Mouse (Mus musculus) spleen, adult 2 months (tissue): Measurements from ENCODE around the gene Kcnn3. TPM values are rescaled to one million over a fixed set of nuclear protein-coding genes. Genes with fewer than 3 reads are reported as not detected.

ENCODE experiments used
- DNase-seq, 2 experiments: peaks; one replicate each; pipeline versions ENCODE4 v3.0.0 to v3.0.0-alpha.2; 2012 to 2021; ENCODE audit warnings: low spot score in 2 of 2, low read depth in 1 of 2
- H3K27ac ChIP-seq: fragments of 200-500 bp; 2 replicates; pipeline ENCODE4 v1.5.1; 2012; ENCODE audit warnings: low read length, inconsistent platforms; ENCODE audit not compliant: insufficient read depth
- H3K27me3 ChIP-seq: fragments of 200-500 bp; 2 replicates; pipeline ENCODE4 v1.6.1; 2012; ENCODE audit warnings: mild to moderate bottlenecking, moderate library complexity, low read length, inconsistent platforms; ENCODE audit not compliant: control insufficient read depth, insufficient read depth
- H3K36me3 ChIP-seq: fragments of 200-500 bp; 2 replicates; pipeline ENCODE4 v1.6.1; 2012; ENCODE audit warnings: mild to moderate bottlenecking, low read length, inconsistent platforms; ENCODE audit not compliant: control insufficient read depth, insufficient read depth
- H3K4me1 ChIP-seq: fragments of 200-500 bp; 2 replicates; pipeline ENCODE4 v1.6.1; 2011; ENCODE audit warnings: inconsistent platforms; ENCODE audit not compliant: control insufficient read depth, insufficient read depth, insufficient read length
- H3K4me3 ChIP-seq: fragments of 200-500 bp; 2 replicates; pipeline ENCODE4 v1.5.1; 2011; ENCODE audit warnings: mild to moderate bottlenecking, inconsistent platforms; ENCODE audit not compliant: insufficient read depth, insufficient read length; ENCODE audit errors: extremely low read depth
- CTCF ChIP-seq: fragments of 200-500 bp; IDR thresholded peaks from 2 replicates; pipeline ENCODE4 v1.5.1; 2011; ENCODE audit warnings: mild to moderate bottlenecking, inconsistent platforms; ENCODE audit not compliant: insufficient read depth, insufficient read length, insufficient replicate concordance; ENCODE audit errors: extremely low read depth
- POLR2A ChIP-seq: fragments of 200-500 bp; IDR thresholded peaks from 2 replicates; pipeline ENCODE4 v1.6.1; 2011; ENCODE audit warnings: low read depth, low read length, inconsistent platforms
- WGBS: fragments of 180-500 bp; shearing (Covaris S2); methylation state at CpG from one replicate; pipeline ENCODE4 v1.1.7; 2018; 5-methylcytosine and 5-hydroxymethylcytosine counted together
- polyA plus RNA-seq: library from polyadenylated mRNA; depleted of rRNA; stranded (reverse); fragments of >200 nt; gene quantifications from 2 replicates; pipeline ENCODE4 v1.2.3, GENCODE M21; 2012

The Kcnn3 gene
- polyA plus RNA-seq, 1 experiment, result 0.33 TPM

DNA sequence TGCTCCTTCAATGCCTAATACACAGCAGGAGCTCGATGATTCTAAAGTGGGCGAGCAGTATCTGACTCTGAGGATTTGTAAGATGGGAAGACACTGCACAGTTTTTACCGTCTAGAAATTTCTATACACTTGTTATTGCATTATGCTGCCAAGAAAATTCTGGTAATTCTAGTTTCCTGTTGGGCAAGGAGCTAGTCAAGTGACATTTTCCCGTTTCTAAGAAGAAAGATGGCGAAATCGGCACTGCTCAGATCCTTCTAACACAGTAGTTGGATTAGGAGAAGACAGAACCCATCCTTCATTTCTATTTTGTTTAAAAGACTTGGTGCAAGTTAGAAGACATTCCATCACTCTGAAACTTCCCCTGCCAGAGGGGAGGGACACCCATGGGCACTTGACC is 56.4 kb downstream of the Kcnn3 start:
- WGBS, result 85% methylated on average over 6 of the region's 6 CpGs
- Histone ChIP-seq H3K4me1 (no peaks in the 10 kb centered on the region), H3K36me3 (no peaks in the 10 kb centered on the region), H3K4me3 (no peak overlapping the region), H3K27me3 (no peaks in the 10 kb centered on the region), H3K27ac (no peak overlapping the region)
- TF ChIP-seq POLR2A (no peak), CTCF (no peak)
- no peak for DNase-seq

DNA sequence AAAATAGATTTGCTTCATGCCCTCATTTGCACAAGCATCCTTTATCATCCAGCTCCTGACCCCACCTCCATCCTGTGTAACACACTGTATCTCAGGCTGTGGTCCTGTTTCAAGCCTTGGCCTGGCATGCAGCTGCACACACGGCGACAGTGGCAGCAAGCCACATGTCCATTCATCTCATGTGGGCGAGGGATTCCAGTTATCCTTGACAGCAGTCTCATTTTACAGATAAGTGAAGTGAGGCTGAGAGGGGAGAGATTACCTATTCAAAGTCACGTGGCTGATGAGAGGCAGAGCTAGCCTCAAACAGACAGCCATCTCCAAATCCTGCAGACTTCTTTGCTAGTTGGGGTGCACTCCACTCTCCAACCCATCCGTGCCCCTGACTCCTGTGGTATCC is 57.2 kb downstream of the Kcnn3 start:
- Histone ChIP-seq H3K27me3 (no peaks in the 10 kb centered on the region), H3K27ac (no peak overlapping the region), H3K36me3 (no peaks in the 10 kb centered on the region), H3K4me3 (no peak overlapping the region), H3K4me1 (no peaks in the 10 kb centered on the region)
- 80% methylated on average over 5 of the region's 5 CpGs for WGBS
- no peak for TF ChIP-seq CTCF
- TF ChIP-seq POLR2A, result no peak
- no peak for DNase-seq

DNA sequence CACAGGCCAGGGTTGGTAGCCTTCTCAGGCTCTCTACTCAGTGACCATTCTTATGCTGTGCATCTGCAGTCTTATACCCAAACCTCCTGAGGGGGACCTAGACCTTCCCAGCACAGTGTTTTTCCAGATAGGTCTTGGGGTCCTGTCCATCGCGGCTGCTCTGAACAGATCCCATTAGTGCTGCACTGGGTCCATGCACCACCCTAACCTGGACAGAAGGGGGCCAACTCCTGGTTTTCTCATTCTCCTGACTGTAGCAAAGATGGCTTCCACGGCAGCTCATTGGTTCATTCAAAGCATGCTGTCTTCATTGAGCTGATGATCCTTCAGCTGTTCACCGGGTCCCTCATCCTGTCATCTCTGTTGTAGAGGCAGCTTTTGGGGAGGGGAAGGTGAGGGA is 58.1 kb downstream of the Kcnn3 start:
- Histone ChIP-seq H3K27ac (no peak overlapping the region), H3K27me3 (no peaks in the 10 kb centered on the region), H3K4me3 (no peak overlapping the region), H3K36me3 (no peaks in the 10 kb centered on the region), H3K4me1 (no peaks in the 10 kb centered on the region)
- no peak for TF ChIP-seq POLR2A
- TF ChIP-seq CTCF, result no peak
- no peak for DNase-seq
- WGBS, result 65% methylated on average over 4 of the region's 4 CpGs

DNA sequence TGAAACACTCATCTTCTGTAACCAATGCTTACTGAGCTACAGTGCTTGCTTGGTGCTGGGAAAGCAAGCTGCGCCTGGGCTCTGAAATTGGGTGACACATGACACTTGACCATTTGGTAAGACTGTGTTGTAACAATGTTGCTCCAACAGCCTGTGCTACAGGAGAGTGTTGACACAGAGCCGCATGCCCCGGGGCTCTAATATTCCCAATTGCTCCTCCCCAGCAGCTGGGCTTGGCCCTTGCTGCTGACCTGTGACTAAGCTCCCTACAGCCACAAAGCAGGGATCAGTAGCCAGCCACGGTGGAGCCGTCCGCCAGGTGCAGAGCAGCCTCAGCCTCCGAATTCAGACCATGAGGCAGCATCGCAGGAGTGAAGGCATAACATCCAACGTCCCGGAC is 58.8 kb downstream of the Kcnn3 start:
- Histone ChIP-seq H3K4me3 (no peak overlapping the region), H3K4me1 (no peaks in the 10 kb centered on the region), H3K27ac (no peak overlapping the region), H3K27me3 (no peaks in the 10 kb centered on the region), H3K36me3 (no peaks in the 10 kb centered on the region)
- no peak for TF ChIP-seq POLR2A
- no peak for TF ChIP-seq CTCF
- no peak for DNase-seq
- whole genome bisulfite sequencing, result 74% methylated on average over 10 of the region's 10 CpGs

DNA sequence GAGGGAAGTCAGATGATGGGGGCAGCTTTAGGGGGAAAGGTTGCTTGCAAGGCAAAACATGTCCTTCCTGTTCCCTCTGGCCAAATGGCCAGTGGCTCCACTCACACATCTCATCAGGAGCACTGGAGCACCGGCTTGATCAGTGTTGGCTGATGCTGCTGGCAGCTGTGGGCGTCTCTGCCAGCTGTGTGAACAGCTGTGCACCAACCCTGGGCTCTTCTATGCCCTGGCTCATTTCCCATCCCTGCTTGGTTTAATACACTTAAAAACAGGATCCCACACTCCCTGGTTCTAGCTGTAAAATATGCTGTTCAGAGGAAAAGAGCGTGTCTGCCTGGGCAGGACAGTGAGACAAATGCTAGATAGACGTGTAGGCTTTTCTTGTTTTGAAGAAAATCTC is 64.3 kb downstream of the Kcnn3 start:
- Histone ChIP-seq H3K4me3 (no peak overlapping the region), H3K27me3 (no peaks in the 10 kb centered on the region), H3K36me3 (no peaks in the 10 kb centered on the region), H3K4me1 (no peaks in the 10 kb centered on the region), H3K27ac (no peak overlapping the region)
- DNase-seq, result no peak
- WGBS, result 69% methylated on average over 4 of the region's 4 CpGs
- TF ChIP-seq POLR2A (no peak), CTCF (no peak)

DNA sequence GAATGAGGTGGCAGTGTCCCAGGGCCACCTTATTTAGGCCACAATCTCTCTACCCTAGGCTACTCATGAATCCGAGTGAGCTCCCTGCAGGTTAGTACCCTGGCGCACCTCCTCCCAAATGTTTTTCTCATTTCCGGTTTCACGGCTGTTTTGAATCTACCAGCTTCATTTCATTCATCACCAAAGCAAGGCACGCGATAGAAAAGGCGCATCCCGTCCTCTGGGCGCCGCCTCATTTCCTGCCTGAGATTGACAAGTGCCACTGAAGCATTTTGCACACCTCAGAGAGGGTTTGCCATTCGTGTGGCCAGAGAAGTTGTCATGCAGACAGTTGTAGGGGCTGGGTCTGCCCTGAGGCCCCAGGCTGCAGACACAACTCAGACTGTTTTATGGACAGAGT is 68.5 kb downstream of the Kcnn3 start:
- WGBS, result 66% methylated on average over 11 of the region's 11 CpGs
- Histone ChIP-seq H3K4me3 (no peak overlapping the region), H3K36me3 (no peaks in the 10 kb centered on the region), H3K27me3 (no peaks in the 10 kb centered on the region), H3K4me1 (no peaks in the 10 kb centered on the region), H3K27ac (no peak overlapping the region)
- TF ChIP-seq CTCF (no peak), POLR2A (no peak)
- DNase-seq, result peak in 1 of 2 experiments; percentile 20

DNA sequence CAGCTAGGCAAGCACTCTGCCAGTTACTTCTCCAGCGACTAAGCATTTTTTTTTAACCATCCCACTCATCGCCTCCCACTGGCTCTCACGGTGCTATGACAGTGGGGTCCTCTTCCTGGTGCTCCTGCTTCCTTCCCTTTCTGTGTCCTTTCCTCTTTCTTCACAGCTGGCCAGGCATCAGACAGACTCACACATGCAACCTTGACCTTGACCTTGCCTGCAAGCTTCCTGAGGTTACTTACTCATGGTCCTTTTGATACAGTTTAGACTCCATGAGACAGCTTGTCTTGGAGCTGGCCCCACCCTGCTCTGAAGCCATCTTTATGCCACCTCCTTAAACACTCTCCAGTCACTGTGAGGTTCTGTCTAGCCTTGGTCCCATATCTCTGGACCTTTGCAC is 69.4 kb downstream of the Kcnn3 start:
- no peaks in the 10 kb centered on the region for H3K4me1 ChIP-seq
- no peak overlapping the region for H3K4me3 ChIP-seq
- no peak for DNase-seq
- 29% methylated on average over 3 of the region's 3 CpGs for WGBS
- H3K27ac ChIP-seq, result no peak overlapping the region
- H3K27me3 ChIP-seq, result no peaks in the 10 kb centered on the region
- TF ChIP-seq CTCF (no peak), POLR2A (no peak)
- no peaks in the 10 kb centered on the region for H3K36me3 ChIP-seq
